Mouse (Mus musculus) liver, adult 2 months (tissue): Measurements from ENCODE around the gene Arhgap44.

Experiments
- CTCF ChIP-seq: fragments of 200-500 bp; IDR thresholded peaks from 2 replicates; pipeline ENCODE4 v1.5.1; 2011; ENCODE audit warnings: low read depth, low read length, control low read depth
- POLR2A ChIP-seq: fragments of 200-500 bp; IDR thresholded peaks from 2 replicates; pipeline ENCODE4 v1.6.1; 2011; ENCODE audit warnings: low read length, control low read depth; ENCODE audit not compliant: insufficient read depth; ENCODE audit errors: extremely low read depth

DNA sequence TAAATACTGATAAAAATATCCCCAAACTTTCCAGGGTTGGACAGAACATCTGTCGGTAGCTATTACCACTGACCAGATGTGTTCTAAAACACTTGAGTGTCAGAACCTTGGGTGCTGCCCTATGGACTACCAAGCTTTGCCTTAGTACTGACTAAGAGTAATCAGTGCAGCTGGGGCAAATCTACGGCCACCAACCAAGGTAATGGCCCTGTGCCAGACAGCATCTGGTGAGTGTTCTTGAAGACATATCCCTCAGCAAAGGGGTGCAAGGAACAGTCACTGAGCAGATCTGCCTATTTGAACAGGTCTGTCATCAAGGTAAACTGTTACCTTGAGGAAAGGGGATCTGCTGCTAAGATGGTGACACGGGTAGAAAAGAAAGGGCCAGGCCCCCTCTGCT lies 157.9 kb downstream of the Arhgap44 start:
- TF ChIP-seq POLR2A (no peak), CTCF (no peak)
